Mouse (Mus musculus) MEL (cell line): ENCODE data around the gene Tgfb1i1. TPM values are rescaled to one million over a fixed set of nuclear protein-coding genes. Genes with fewer than 3 reads are reported as not detected.

ENCODE experiments used
- DNase-seq: peaks from one replicate; pipeline ENCODE4 v3.0.0; 2011; ENCODE audit warnings: low read depth, low spot score
- H3K27ac ChIP-seq: 2 replicates; pipeline ENCODE4 v1.5.1; 2012; ENCODE audit warnings: low read depth, mild to moderate bottlenecking, control low read depth, low read length, moderate library complexity; ENCODE audit not compliant: control insufficient read depth
- H3K27me3 ChIP-seq, 2 experiments: fragments of 150-350 bp in 1 of 2; sonication (generic) in 1 of 2; 2 replicates each; pipeline ENCODE4 v1.6.1; 2012; ENCODE audit warnings: low read length in 2 of 2, mild to moderate bottlenecking in 2 of 2, improper control_type of control experiment in 1 of 2, moderate library complexity in 1 of 2; ENCODE audit not compliant: insufficient read depth in 2 of 2, control insufficient read depth in 1 of 2
- H3K36me3 ChIP-seq, 2 experiments: 2 replicates each; pipeline ENCODE4 v1.6.1; 2012 to 2014; ENCODE audit warnings: low read length in 2 of 2, improper control_type of control experiment in 1 of 2, inconsistent platforms in 1 of 2, mild to moderate bottlenecking in 1 of 2; ENCODE audit not compliant: insufficient read depth in 2 of 2, control insufficient read depth in 1 of 2
- H3K4me1 ChIP-seq, 2 experiments: fragments of 150-350 bp in 1 of 2; sonication (generic) in 1 of 2; 2 replicates each; pipeline ENCODE4 v1.6.1; 2012; ENCODE audit warnings: low read length in 2 of 2, improper control_type of control experiment in 1 of 2, mild to moderate bottlenecking in 1 of 2; ENCODE audit not compliant: insufficient read depth in 2 of 2, control insufficient read depth in 1 of 2
- H3K4me3 ChIP-seq, 2 experiments: fragments of 150-350 bp in 1 of 2; sonication (generic) in 1 of 2; 2 replicates each; pipeline ENCODE4 v1.5.1; 2012; ENCODE audit warnings: low read depth in 2 of 2, low read length in 2 of 2, mild to moderate bottlenecking in 2 of 2, moderate library complexity in 2 of 2, control low read depth in 1 of 2, improper control_type of control experiment in 1 of 2; ENCODE audit not compliant: control insufficient read depth in 1 of 2, insufficient read depth in 1 of 2
- H3K79me2 ChIP-seq: 2 replicates; pipeline ENCODE4 v1.6.1; 2012; ENCODE audit warnings: mild to moderate bottlenecking, low read length, moderate library complexity; ENCODE audit not compliant: control insufficient read depth, poor library complexity, insufficient read depth
- H3K9ac ChIP-seq: 2 replicates; pipeline ENCODE4 v1.6.1; 2012; ENCODE audit warnings: low read depth, mild to moderate bottlenecking, control low read depth, low read length, moderate library complexity; ENCODE audit not compliant: control insufficient read depth, poor library complexity, severe bottlenecking
- H3K9me3 ChIP-seq: fragments of 150-350 bp; sonication (generic); replicated peaks from 2 replicates; pipeline ENCODE4 v1.6.1; 2012; ENCODE audit warnings: mild to moderate bottlenecking, low read length, improper control_type of control experiment, moderate library complexity; ENCODE audit not compliant: insufficient read depth
- CHD1 ChIP-seq: IDR thresholded peaks from 2 replicates; pipeline ENCODE4 v1.6.1; 2012; ENCODE audit warnings: low read depth, mild to moderate bottlenecking, inconsistent platforms, low read length, improper control_type of control experiment
- CHD2 ChIP-seq: IDR thresholded peaks from 2 replicates; pipeline ENCODE4 v1.6.1; 2011; ENCODE audit warnings: low read length, improper control_type of control experiment
- CTCF ChIP-seq, 3 experiments: IDR thresholded peaks in 2 of 3; conservative IDR thresholded peaks in 1 of 3; 2 replicates each; pipeline ENCODE4 v1.5.1; 2011 to 2012; ENCODE audit warnings: low read length in 3 of 3, low read depth in 2 of 3, mild to moderate bottlenecking in 2 of 3, improper control_type of control experiment in 1 of 3, inconsistent platforms in 1 of 3, mixed read lengths in 1 of 3, moderate library complexity in 1 of 3; ENCODE audit not compliant: control insufficient read depth in 1 of 3, insufficient read depth in 1 of 3, poor library complexity in 1 of 3, severe bottlenecking in 1 of 3
- EP300 ChIP-seq, 2 experiments: IDR thresholded peaks; 2 replicates each; pipeline ENCODE4 v1.6.1; 2011; ENCODE audit warnings: improper control_type of control experiment in 2 of 2, low read length in 2 of 2, low read depth in 1 of 2, mild to moderate bottlenecking in 1 of 2
- ETS1 ChIP-seq: IDR thresholded peaks from 2 replicates; pipeline ENCODE4 v1.6.1; 2012; ENCODE audit warnings: low read depth, mild to moderate bottlenecking, inconsistent platforms, low read length, improper control_type of control experiment, moderate library complexity
- GATA1 ChIP-seq: IDR thresholded peaks from 2 replicates; pipeline ENCODE4 v1.6.1; 2011; ENCODE audit warnings: low read depth, low read length, improper control_type of control experiment
- MAFK ChIP-seq: IDR thresholded peaks from 2 replicates; pipeline ENCODE4 v1.6.1; 2011; ENCODE audit warnings: low read depth, mild to moderate bottlenecking, low read length, improper control_type of control experiment, borderline replicate concordance
- MAX ChIP-seq: IDR thresholded peaks from 2 replicates; pipeline ENCODE4 v1.6.1; 2011; ENCODE audit warnings: low read length, improper control_type of control experiment
- MAZ ChIP-seq: IDR thresholded peaks from 2 replicates; pipeline ENCODE4 v1.6.1; 2012; ENCODE audit warnings: low read depth, mild to moderate bottlenecking, inconsistent platforms, low read length, improper control_type of control experiment
- MYB ChIP-seq: IDR thresholded peaks from 2 replicates; pipeline ENCODE4 v1.6.1; 2011; ENCODE audit warnings: mild to moderate bottlenecking, low read depth, low read length, improper control_type of control experiment
- NELFE ChIP-seq: IDR thresholded peaks from 2 replicates; pipeline ENCODE4 v1.6.1; 2011; ENCODE audit warnings: low read depth, low read length, improper control_type of control experiment
- NRF1 ChIP-seq: IDR thresholded peaks from 2 replicates; pipeline ENCODE4 v1.6.1; 2014; ENCODE audit warnings: low read depth, mild to moderate bottlenecking, inconsistent platforms, low read length, improper control_type of control experiment, moderate library complexity; ENCODE audit not compliant: poor library complexity, insufficient read depth, severe bottlenecking
- POLR2A ChIP-seq, 2 experiments: IDR thresholded peaks; 2 replicates each; pipeline ENCODE4 v1.6.1; 2011 to 2012; ENCODE audit warnings: low read length in 2 of 2, mild to moderate bottlenecking in 2 of 2, control low read depth in 1 of 2, improper control_type of control experiment in 1 of 2, low read depth in 1 of 2, moderate library complexity in 1 of 2; ENCODE audit not compliant: control insufficient read depth in 1 of 2, insufficient read depth in 1 of 2, poor library complexity in 1 of 2
- RAD21 ChIP-seq: IDR thresholded peaks from 2 replicates; pipeline ENCODE4 v1.6.1; 2011; ENCODE audit warnings: mild to moderate bottlenecking, low read depth, low read length, improper control_type of control experiment
- RCOR1 ChIP-seq: IDR thresholded peaks from 2 replicates; pipeline ENCODE4 v1.6.1; 2012; ENCODE audit warnings: low read depth, mild to moderate bottlenecking, inconsistent platforms, low read length, improper control_type of control experiment
- SIN3A ChIP-seq: IDR thresholded peaks from 2 replicates; pipeline ENCODE4 v1.6.1; 2012; ENCODE audit warnings: low read length, improper control_type of control experiment, inconsistent platforms
- UBTF ChIP-seq: IDR thresholded peaks from 2 replicates; pipeline ENCODE4 v1.6.1; 2012; ENCODE audit warnings: low read depth, mild to moderate bottlenecking, inconsistent platforms, low read length, improper control_type of control experiment, moderate library complexity, borderline replicate concordance; ENCODE audit not compliant: insufficient read depth
- USF1 ChIP-seq: IDR thresholded peaks from 2 replicates; pipeline ENCODE4 v1.6.1; 2014; ENCODE audit warnings: low read depth, mild to moderate bottlenecking, inconsistent platforms, low read length, improper control_type of control experiment, moderate library complexity
- USF2 ChIP-seq, 2 experiments: IDR thresholded peaks; 2 replicates each; pipeline ENCODE4 v1.6.1; 2011 to 2012; ENCODE audit warnings: improper control_type of control experiment in 2 of 2, low read length in 2 of 2, borderline replicate concordance in 1 of 2, inconsistent platforms in 1 of 2, low read depth in 1 of 2, mild to moderate bottlenecking in 1 of 2; ENCODE audit not compliant: insufficient read depth in 1 of 2
- ZMIZ1 ChIP-seq: IDR thresholded peaks from 2 replicates; pipeline ENCODE4 v1.6.1; 2012; ENCODE audit warnings: low read depth, mild to moderate bottlenecking, inconsistent platforms, low read length, improper control_type of control experiment, moderate library complexity
- ZNF384 ChIP-seq: IDR thresholded peaks from 2 replicates; pipeline ENCODE4 v1.6.1; 2012; ENCODE audit warnings: low read depth, mild to moderate bottlenecking, inconsistent platforms, low read length, improper control_type of control experiment
- polyA plus RNA-seq, 2 experiments: library from polyadenylated mRNA; stranded (reverse) in 1 of 2; unstranded in 1 of 2; fragments of >175 nt in 1 of 2; fragments of >200 nt in 1 of 2; gene quantifications; 2 replicates each; pipeline versions ENCODE4 v1.2.1 to v1.2.4; 2012; ENCODE audit warnings: low replicate concordance in 2 of 2, low read depth in 1 of 2; ENCODE audit not compliant: insufficient read length in 2 of 2, insufficient read depth in 1 of 2, missing spikeins in 1 of 2
- total RNA-seq: library from RNA; depleted of rRNA; stranded (reverse); fragments of 300-350 nt; gene quantifications from 2 replicates; pipeline ENCODE4 v1.2.3, GENCODE M21; 2012

The Tgfb1i1 gene
- total and polyA plus RNA-seq, 3 experiments, result 0.21 TPM; not detected in 2

- Histone ChIP-seq H3K9me3 (no peaks in the 10 kb centered on the region), H3K4me3 (no peak overlapping the region), H3K27me3 (peaks cover 11 to 14% of the 10 kb centered on the region in 2 experiments), H3K36me3 (no peaks in the 10 kb centered on the region), H3K27ac (no peak overlapping the region), H3K9ac (no peak overlapping the region), H3K79me2 (no peaks in the 10 kb centered on the region), H3K4me1 (peaks cover 2 to 6% of the 10 kb centered on the region in 2 experiments; a peak in 2 of 4 replicates)
- TF ChIP-seq UBTF (no peak), CHD1 (no peak), ETS1 (no peak), POLR2A (IDR thresholded peaks at IDR 0.05; ENCODE audit: control insufficient read depth in 1 of 2, insufficient read depth in 1 of 2, low read depth in 1 of 2, low read length in 2 of 2, poor library complexity in 1 of 2) (no peak), NRF1 (no peak), RCOR1 (no peak), CHD2 (no peak), MAFK (no peak), ZNF384 (no peak), SIN3A (no peak), EP300 (IDR thresholded peaks at IDR 0.05; ENCODE audit: low read depth in 1 of 2, low read length in 2 of 2) (no peak), USF1 (no peak), CTCF (IDR thresholded peaks at IDR 0.05 in 2 of 3, conservative IDR thresholded peaks at IDR 0.05 in 1 of 3; ENCODE audit: control insufficient read depth in 1 of 3, insufficient read depth in 1 of 3, low read depth in 2 of 3, low read length in 3 of 3, poor library complexity in 1 of 3, severe bottlenecking in 1 of 3) (no peak), ZMIZ1 (no peak), MAZ (no peak), USF2 (IDR thresholded peaks at IDR 0.05; ENCODE audit: borderline replicate concordance in 1 of 2, insufficient read depth in 1 of 2, low read depth in 1 of 2, low read length in 2 of 2) (no peak), MAX (no peak), MYB (no peak), NELFE (no peak)
- no peak for DNase-seq
These were observed 36.8 kb upstream of the Tgfb1i1 start for GRCm38 (mm10) chr7:128209826-128210225.

- H3K27ac ChIP-seq, result no peak overlapping the region
These were observed 26.7 kb upstream of the Tgfb1i1 start for GRCm38 (mm10) chr7:128219952-128220351.

More at GRCm38 (mm10) chr7:128219952-128220351, 26.7 kb upstream of the Tgfb1i1 start:
- DNase-seq, result peak; percentile 55
- Histone ChIP-seq H3K9ac (no peak overlapping the region), H3K9me3 (no peaks in the 10 kb centered on the region), H3K36me3 (no peaks in the 10 kb centered on the region), H3K27me3 (peaks cover 10 to 17% of the 10 kb centered on the region in 2 experiments), H3K4me1 (no peaks in the 10 kb centered on the region), H3K79me2 (no peaks in the 10 kb centered on the region), H3K4me3 (no peak overlapping the region)
- TF ChIP-seq EP300 (IDR thresholded peaks at IDR 0.05; ENCODE audit: low read depth in 1 of 2, low read length in 2 of 2) (peak; percentile 39 to 40; a peak in 2 of 4 replicates), RAD21 (no peak), GATA1 (peak; percentile 51; the same call in 1 of the 2 replicates), POLR2A (IDR thresholded peaks at IDR 0.05; ENCODE audit: control insufficient read depth in 1 of 2, insufficient read depth in 1 of 2, low read depth in 1 of 2, low read length in 2 of 2, poor library complexity in 1 of 2) (no peak)
